Mouse (Mus musculus) fibroblast of lung, adult 2 months (primary cell): Measurements from ENCODE around the gene Unc50.

Experiments used
- DNase-seq: peaks from one replicate; pipeline ENCODE4 v3.0.0-alpha.2; 2011; ENCODE audit warnings: low read depth

The Unc50 gene

GRCm38 (mm10) chr1:37429366-37430296 is at the start of gene Unc50, which contains the start of gene Coa5:
TSS of gene Unc50 (plus strand) at chr1:37430139.
TSS of gene Coa5 (minus strand) at chr1:37430103.
- DNase-seq = peak; percentile 90

GRCm38 (mm10) chr1:37380913-37381312 is 49.0 kb upstream of the Unc50 start:
- no peak for DNase-seq

GRCm38 (mm10) chr1:37384304-37384703 is 45.6 kb upstream of the Unc50 start:
- no peak for DNase-seq

GRCm38 (mm10) chr1:37386448-37386971 is 43.4 kb upstream of the Unc50 start:
- no peak for DNase-seq

- no peak for DNase-seq
Measured at GRCm38 (mm10) chr1:37393174-37393573, 36.8 kb upstream of the Unc50 start.

- DNase-seq = no peak
Measured at GRCm38 (mm10) chr1:37396481-37396880, 33.5 kb upstream of the Unc50 start.

GRCm38 (mm10) chr1:37398961-37399360 is 31.0 kb upstream of the Unc50 start:
- DNase-seq = no peak

GRCm38 (mm10) chr1:37399734-37400133 is 30.2 kb upstream of the Unc50 start:
- DNase-seq = no peak

GRCm38 (mm10) chr1:37401687-37402086 is 28.3 kb upstream of the Unc50 start:
- peak; percentile 36 for DNase-seq

- no peak for DNase-seq
Measured at GRCm38 (mm10) chr1:37405137-37405536, 24.8 kb upstream of the Unc50 start.

- DNase-seq = no peak
Measured at GRCm38 (mm10) chr1:37407228-37407627, 22.7 kb upstream of the Unc50 start.

GRCm38 (mm10) chr1:37408059-37408458 is 21.9 kb upstream of the Unc50 start:
- DNase-seq = no peak

- DNase-seq = no peak
Measured at GRCm38 (mm10) chr1:37408678-37409077, 21.3 kb upstream of the Unc50 start.

- no peak for DNase-seq
Measured at GRCm38 (mm10) chr1:37409647-37410046, 20.3 kb upstream of the Unc50 start.

- no peak for DNase-seq
Measured at GRCm38 (mm10) chr1:37415394-37415793, 14.5 kb upstream of the Unc50 start.

GRCm38 (mm10) chr1:37419420-37419819 is 10.5 kb upstream of the Unc50 start:
- DNase-seq = peak; percentile 11

- DNase-seq = no peak
Measured at GRCm38 (mm10) chr1:37427144-37427875, 2.6 kb upstream of the Unc50 start.

- DNase-seq = no peak
Measured at GRCm38 (mm10) chr1:37428911-37429310, 1.0 kb upstream of the Unc50 start.

- no peak for DNase-seq
Measured at GRCm38 (mm10) chr1:37430297-37430840, 430 bp downstream of the Unc50 start.

- no peak for DNase-seq
Measured at GRCm38 (mm10) chr1:37436419-37436818, 6.5 kb downstream of the Unc50 start.

GRCm38 (mm10) chr1:37442848-37443835 is 13.2 kb downstream of the Unc50 start:
- no peak for DNase-seq
